Mouse (Mus musculus) heart, embryonic 14.5 days (tissue): ENCODE data around the gene Cep72. TPM values are rescaled to one million over a fixed set of nuclear protein-coding genes. Genes with fewer than 3 reads are reported as not detected.

Experiments used
- ATAC-seq: fragments of 200-750 bp; cut with Nextera tagmentation; 2 replicates; pipeline ENCODE4 v1.8.0; 2017; ENCODE audit warnings: low read depth, moderate TSS enrichment; ENCODE audit not compliant: insufficient number of reproducible peaks, insufficient read depth, low FRiP score
- H3K27ac ChIP-seq, 2 experiments: fragments of 200-500 bp in 1 of 2; fragments of 300-500 bp in 1 of 2; sonication (generic) in 1 of 2; replicated peaks in 1 of 2; 2 replicates each; pipeline ENCODE4 v1.5.1; 2012 to 2014; ENCODE audit warnings: low read depth in 2 of 2, low read length in 2 of 2, control low read depth in 1 of 2, mild to moderate bottlenecking in 1 of 2, mixed read lengths in 1 of 2; ENCODE audit not compliant: control insufficient read depth in 1 of 2, insufficient read depth in 1 of 2
- H3K27me3 ChIP-seq: fragments of 300-500 bp; sonication (generic); 2 replicates; pipeline ENCODE4 v1.6.1; 2014; ENCODE audit warnings: mild to moderate bottlenecking, low read length, control low read depth; ENCODE audit not compliant: control insufficient read depth, insufficient read depth
- H3K36me3 ChIP-seq: fragments of 300-500 bp; sonication (generic); 2 replicates; pipeline ENCODE4 v1.6.1; 2014; ENCODE audit warnings: mild to moderate bottlenecking, control low read depth, low read length, mixed read lengths; ENCODE audit not compliant: control insufficient read depth, insufficient read depth
- H3K4me1 ChIP-seq, 2 experiments: fragments of 200-500 bp in 1 of 2; fragments of 300-500 bp in 1 of 2; sonication (generic) in 1 of 2; 2 replicates each; pipeline ENCODE4 v1.6.1; 2012 to 2014; ENCODE audit warnings: low read length in 2 of 2, control low read depth in 1 of 2, mixed read lengths in 1 of 2; ENCODE audit not compliant: control insufficient read depth in 2 of 2, insufficient read depth in 2 of 2
- H3K4me2 ChIP-seq: fragments of 300-500 bp; sonication (generic); 2 replicates; pipeline ENCODE4 v1.6.1; 2014; ENCODE audit warnings: mild to moderate bottlenecking, low read length
- H3K4me3 ChIP-seq, 2 experiments: fragments of 200-500 bp in 1 of 2; fragments of 300-500 bp in 1 of 2; sonication (generic) in 1 of 2; 2 replicates each; pipeline ENCODE4 v1.5.1; 2012 to 2014; ENCODE audit warnings: low read length in 2 of 2, mild to moderate bottlenecking in 2 of 2, control low read depth in 1 of 2, low read depth in 1 of 2, moderate library complexity in 1 of 2; ENCODE audit not compliant: control insufficient read depth in 1 of 2, insufficient read depth in 1 of 2
- H3K9ac ChIP-seq: fragments of 300-500 bp; sonication (generic); 2 replicates; pipeline ENCODE4 v1.6.1; 2014; ENCODE audit warnings: mild to moderate bottlenecking, low read length
- H3K9me3 ChIP-seq: fragments of 300-500 bp; sonication (generic); 2 replicates; pipeline ENCODE4 v1.6.1; 2016; ENCODE audit warnings: low read length, control low read depth; ENCODE audit not compliant: control insufficient read depth
- WGBS: fragments of 180-500 bp; shearing (Covaris S2); extraction: QIAGEN DNeasy Blood & Tissue Kit; methylation state at CpG from one replicate; pipeline ENCODE4 v1.1.7; 2014; 5-methylcytosine and 5-hydroxymethylcytosine counted together
- polyA plus RNA-seq: library from polyadenylated mRNA; unstranded; fragments of >200 nt; fragmentation: Nextera tagmentation; extraction: Ambion mirVana; gene quantifications from 2 replicates; pipeline ENCODE4 v1.2.1, GENCODE M21; 2014

The Cep72 gene
- polyA plus RNA-seq, 1 experiment from 2014 or later: 12.3 TPM

DNA sequence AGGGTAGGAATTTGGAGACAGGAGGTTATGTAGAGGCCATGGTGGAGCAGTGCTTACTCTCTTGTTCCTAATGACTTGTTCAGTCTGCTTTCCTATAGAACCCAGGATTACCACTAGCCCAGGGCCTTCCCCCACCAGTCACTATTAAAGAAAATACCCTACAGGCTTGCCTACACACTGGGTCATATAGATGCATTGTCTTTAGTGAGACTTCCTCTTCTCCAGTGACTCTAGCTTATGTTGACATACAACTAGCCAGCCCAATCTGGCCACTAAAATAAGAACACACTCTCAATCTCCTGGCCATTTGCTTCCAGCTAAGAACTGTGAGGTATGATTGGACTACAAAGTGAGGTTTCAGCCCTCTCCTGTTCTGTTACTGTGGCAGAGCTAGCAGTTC, 61.6 kb downstream of the Cep72 start:
- no peaks in the 10 kb centered on the region for H3K9me3 ChIP-seq
- no peak overlapping the region for H3K27ac ChIP-seq
- H3K4me2 ChIP-seq: no peak overlapping the region
- no peaks in the 10 kb centered on the region for H3K36me3 ChIP-seq
- no peak overlapping the region for H3K9ac ChIP-seq
- no peaks in the 10 kb centered on the region for H3K27me3 ChIP-seq
- no peak overlapping the region for H3K4me3 ChIP-seq
- no peaks in the 10 kb centered on the region for H3K4me1 ChIP-seq
- ATAC-seq: no peak

- no peaks in the 10 kb centered on the region for H3K27me3 ChIP-seq
- no peaks in the 10 kb centered on the region for H3K36me3 ChIP-seq
- H3K4me2 ChIP-seq: no peak overlapping the region
- 79% methylated on average over 4 of the region's 4 CpGs for whole genome bisulfite sequencing
- H3K9me3 ChIP-seq: no peaks in the 10 kb centered on the region
- no peak overlapping the region for H3K4me3 ChIP-seq
- no peaks in the 10 kb centered on the region for H3K4me1 ChIP-seq
- H3K9ac ChIP-seq: no peak overlapping the region
- ATAC-seq: no peak
- no peak overlapping the region for H3K27ac ChIP-seq
These were observed 65.6 kb downstream of the Cep72 start for GRCm38 (mm10) chr13:73996456-73996855.

- Histone ChIP-seq H3K4me1 (peaks cover 2 to 10% of the 10 kb centered on the region in 2 experiments; a peak in 2 of 4 replicates), H3K36me3 (no peaks in the 10 kb centered on the region), H3K9me3 (no peaks in the 10 kb centered on the region), H3K27ac (0 out of 4 replicates have a peak overlapping the region, but pooled peaks of 1 of the 2 experiments have one; percentile 33), H3K27me3 (no peaks in the 10 kb centered on the region), H3K4me3 (no peak overlapping the region), H3K9ac (no peak overlapping the region), H3K4me2 (no peak overlapping the region)
- ATAC-seq: no peak
- 62% methylated on average over 5 of the region's 5 CpGs for WGBS
These were observed 70.8 kb downstream of the Cep72 start for GRCm38 (mm10) chr13:73991267-73991666.

DNA sequence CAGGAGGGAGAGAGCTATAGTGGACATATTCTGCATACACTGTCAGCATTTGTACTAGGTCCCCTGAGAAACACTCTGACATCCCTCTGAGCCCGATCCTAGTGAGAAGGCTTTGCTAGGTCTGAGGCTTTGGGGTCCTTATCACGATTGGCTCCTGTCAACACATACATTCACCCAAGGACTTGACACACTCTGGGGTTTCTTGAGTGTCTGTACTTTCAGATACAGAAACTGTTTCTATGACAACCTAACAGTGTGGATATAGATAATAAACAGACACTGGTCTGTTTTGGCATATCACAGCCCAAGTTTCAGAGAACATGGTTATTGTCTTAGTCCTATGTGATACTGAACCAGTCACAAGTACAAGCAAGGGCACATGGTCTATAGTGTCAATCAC, 71.3 kb downstream of the Cep72 start:
- Histone ChIP-seq H3K4me3 (no peak overlapping the region), H3K9me3 (no peaks in the 10 kb centered on the region), H3K9ac (no peak overlapping the region), H3K27ac (0 out of 4 replicates have a peak overlapping the region, but pooled peaks of 1 of the 2 experiments have one; percentile 33), H3K36me3 (no peaks in the 10 kb centered on the region), H3K4me1 (peaks cover 2 to 10% of the 10 kb centered on the region in 2 experiments; a peak in 2 of 4 replicates), H3K27me3 (no peaks in the 10 kb centered on the region), H3K4me2 (no peak overlapping the region)
- no peak for ATAC-seq
- WGBS: 6% methylated on average over 2 of the region's 2 CpGs

DNA sequence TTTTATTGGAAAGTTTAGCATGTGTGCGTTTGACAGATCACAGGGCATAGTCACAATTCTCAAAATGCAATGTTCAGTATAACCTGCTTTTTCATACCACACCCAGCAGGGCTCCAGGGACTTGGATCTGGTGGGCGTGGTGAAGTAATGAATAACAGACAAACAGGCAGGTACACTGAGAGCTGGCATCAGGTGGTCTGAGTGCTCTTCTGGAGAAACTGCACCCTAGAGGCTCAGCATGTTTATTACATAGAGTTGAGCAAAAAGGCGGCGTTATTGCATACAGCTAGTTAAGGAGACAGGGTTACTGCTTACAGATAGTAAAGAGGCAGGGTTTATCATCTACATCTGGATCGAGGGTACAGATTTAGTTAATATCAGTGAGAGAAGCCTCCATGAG, 71.8 kb downstream of the Cep72 start:
- no peaks in the 10 kb centered on the region for H3K27me3 ChIP-seq
- no peak overlapping the region for H3K27ac ChIP-seq
- H3K4me2 ChIP-seq: no peak overlapping the region
- no peaks in the 10 kb centered on the region for H3K36me3 ChIP-seq
- no peak for ATAC-seq
- WGBS: 70% methylated on average over 5 of the region's 5 CpGs
- no peak overlapping the region for H3K4me3 ChIP-seq
- peaks cover 2 to 10% of the 10 kb centered on the region in 2 experiments; a peak in 2 of 4 replicates for H3K4me1 ChIP-seq
- no peak overlapping the region for H3K9ac ChIP-seq
- H3K9me3 ChIP-seq: no peaks in the 10 kb centered on the region

Other genes starting within 250 kb of the Cep72 start
- gene Nkd2, start 214.7 kb downstream of the Cep72 start, polyA plus RNA-seq: 2.4 and 3.3 TPM in 2 replicates
- gene Trip13, start 124.5 kb downstream of the Cep72 start, polyA plus RNA-seq: 27.7 and 27.9 TPM in 2 replicates
- 37.1 and 38.6 TPM in 2 replicates for gene Brd9, start 124.5 kb downstream of the Cep72 start, polyA plus RNA-seq
- not detected in 2 replicates for gene Zdhhc11, start 98.4 kb downstream of the Cep72 start, polyA plus RNA-seq
- 5.3 and 7.3 TPM in 2 replicates for gene Tppp, start 52.9 kb downstream of the Cep72 start, polyA plus RNA-seq
- 0.08 and 0.30 TPM in 2 replicates for gene Slc9a3, start 59.2 kb upstream of the Cep72 start, polyA plus RNA-seq
- gene Exoc3, start 146.4 kb upstream of the Cep72 start, polyA plus RNA-seq: 64.2 and 64.9 TPM in 2 replicates
- 0.98 and 1.1 TPM in 2 replicates for gene Ahrr, start 230.0 kb upstream of the Cep72 start, polyA plus RNA-seq